Mouse (Mus musculus) megakaryocyte, embryonic 14.5 days (primary cell): Measurements from ENCODE around the gene Cd3eap. TPM values are rescaled to one million over a fixed set of nuclear protein-coding genes. Genes with fewer than 3 reads are reported as not detected.

Experiments
- H3K27me3 ChIP-seq: replicated peaks from 2 replicates; pipeline ENCODE3; 2012; ENCODE audit warnings: inconsistent platforms
- H3K36me3 ChIP-seq: replicated peaks from 2 replicates; pipeline ENCODE3; 2012; ENCODE audit warnings: low read length, inconsistent platforms, mixed read lengths
- H3K4me1 ChIP-seq: 2 replicates; pipeline ENCODE4 v1.6.1; 2012; ENCODE audit warnings: inconsistent platforms
- H3K4me3 ChIP-seq: replicated peaks from 2 replicates; pipeline ENCODE3; 2012; ENCODE audit warnings: moderate library complexity, mild to moderate bottlenecking, inconsistent platforms
- H3K9me3 ChIP-seq: 2 replicates; pipeline ENCODE4 v1.6.1; 2012; ENCODE audit warnings: inconsistent platforms
- FLI1 ChIP-seq: IDR thresholded peaks from 2 replicates; pipeline ENCODE4 v1.6.1; 2012; ENCODE audit warnings: low read length, inconsistent platforms, mixed read lengths
- GATA1 ChIP-seq: IDR thresholded peaks from 3 replicates; pipeline ENCODE4 v1.6.1; 2012; ENCODE audit warnings: mixed read lengths, low read length, inconsistent platforms, borderline replicate concordance
- polyA plus RNA-seq: library from polyadenylated mRNA; stranded (reverse); fragments of >175 nt; gene quantifications from 2 replicates; pipeline ENCODE4 v1.2.3, GENCODE M21; 2012; ENCODE audit warnings: low replicate concordance; ENCODE audit not compliant: insufficient read depth

Gene Cd3eap
- polyA plus RNA-seq, 1 experiment = 13.3 TPM

- no peaks in the 10 kb centered on the region for H3K9me3 ChIP-seq
- TF ChIP-seq FLI1 (no peak), GATA1 (no peak)
- H3K4me3 ChIP-seq = peak overlapping the region; percentile 93
- peaks cover 69% of the 10 kb centered on the region for H3K4me1 ChIP-seq
- peaks cover 14% of the 10 kb centered on the region for H3K36me3 ChIP-seq
- peaks cover 2% of the 10 kb centered on the region for H3K27me3 ChIP-seq
Measured at GRCm38 (mm10) chr7:19361720-19362119, 2.4 kb upstream of the Cd3eap start.

GRCm38 (mm10) chr7:19360944-19361343, 1.7 kb upstream of the Cd3eap start:
- no peaks in the 10 kb centered on the region for H3K9me3 ChIP-seq
- H3K36me3 ChIP-seq = peaks cover 21% of the 10 kb centered on the region
- TF ChIP-seq GATA1 (no peak), FLI1 (no peak)
- H3K4me1 ChIP-seq = peaks cover 69% of the 10 kb centered on the region
- H3K27me3 ChIP-seq = peaks cover 2% of the 10 kb centered on the region
- peak overlapping the region; percentile 93 for H3K4me3 ChIP-seq

GRCm38 (mm10) chr7:19359892-19360641, 784 bp upstream of the Cd3eap start:
- Histone ChIP-seq H3K4me1 (peaks cover 65% of the 10 kb centered on the region), H3K27me3 (peaks cover 2% of the 10 kb centered on the region), H3K36me3 (peaks cover 28% of the 10 kb centered on the region), H3K9me3 (no peaks in the 10 kb centered on the region), H3K4me3 (peak overlapping the region; percentile 93)
- TF ChIP-seq FLI1 (no peak), GATA1 (no peak)

- no peak for TF ChIP-seq GATA1
- no peak for TF ChIP-seq FLI1
- H3K4me1 ChIP-seq = peaks cover 58% of the 10 kb centered on the region
- H3K4me3 ChIP-seq = peak overlapping the region; percentile 93
- peaks cover 39% of the 10 kb centered on the region for H3K36me3 ChIP-seq
- H3K9me3 ChIP-seq = no peaks in the 10 kb centered on the region
- peaks cover 2% of the 10 kb centered on the region for H3K27me3 ChIP-seq
Measured at GRCm38 (mm10) chr7:19358634-19359033, 649 bp downstream of the Cd3eap start.

- H3K4me3 ChIP-seq = peak overlapping the region; percentile 93
- no peaks in the 10 kb centered on the region for H3K9me3 ChIP-seq
- H3K36me3 ChIP-seq = peaks cover 48% of the 10 kb centered on the region
- H3K4me1 ChIP-seq = peaks cover 51% of the 10 kb centered on the region
- TF ChIP-seq FLI1 (no peak), GATA1 (no peak)
- H3K27me3 ChIP-seq = peaks cover under 1% of the 10 kb centered on the region
Measured at GRCm38 (mm10) chr7:19357381-19358375, 1.6 kb downstream of the Cd3eap start.

GRCm38 (mm10) chr7:19356311-19356710, 3.0 kb downstream of the Cd3eap start:
- peaks cover 61% of the 10 kb centered on the region for H3K36me3 ChIP-seq
- H3K4me1 ChIP-seq = peaks cover 37% of the 10 kb centered on the region
- H3K9me3 ChIP-seq = no peaks in the 10 kb centered on the region
- H3K27me3 ChIP-seq = no peaks in the 10 kb centered on the region
- H3K4me3 ChIP-seq = no peak overlapping the region
- TF ChIP-seq FLI1 = no peak
- TF ChIP-seq GATA1 = no peak

- no peak for TF ChIP-seq GATA1
- no peak for TF ChIP-seq FLI1
- no peak overlapping the region for H3K4me3 ChIP-seq
- no peaks in the 10 kb centered on the region for H3K27me3 ChIP-seq
- H3K4me1 ChIP-seq = peaks cover 24% of the 10 kb centered on the region
- H3K36me3 ChIP-seq = peaks cover 70% of the 10 kb centered on the region
- H3K9me3 ChIP-seq = no peaks in the 10 kb centered on the region
Measured at GRCm38 (mm10) chr7:19354991-19355390, 4.3 kb downstream of the Cd3eap start.

- peaks cover 65% of the 10 kb centered on the region for H3K36me3 ChIP-seq
- TF ChIP-seq GATA1 (no peak), FLI1 (no peak)
- H3K9me3 ChIP-seq = no peaks in the 10 kb centered on the region
- no peak overlapping the region for H3K4me3 ChIP-seq
- H3K4me1 ChIP-seq = peaks cover 10% of the 10 kb centered on the region
- no peaks in the 10 kb centered on the region for H3K27me3 ChIP-seq
Measured at GRCm38 (mm10) chr7:19350221-19350620, 9.1 kb downstream of the Cd3eap start.

- Histone ChIP-seq H3K27me3 (no peaks in the 10 kb centered on the region), H3K4me1 (peaks cover 18% of the 10 kb centered on the region), H3K36me3 (peaks cover 57% of the 10 kb centered on the region), H3K9me3 (no peaks in the 10 kb centered on the region), H3K4me3 (no peak overlapping the region)
- no peak for TF ChIP-seq GATA1
- TF ChIP-seq FLI1 = no peak
Measured at GRCm38 (mm10) chr7:19349188-19349915, 9.9 kb downstream of the Cd3eap start.
